Mouse (Mus musculus): ENCODE results near the gene Plekho2. TPM values are rescaled to one million over a fixed set of nuclear protein-coding genes. Genes with fewer than 3 reads are reported as not detected.

Gene Plekho2
- polyA plus RNA-seq, 1 experiment from 2014 or later = 11.2 TPM

- Histone ChIP-seq H3K4me2 (ENCODE audit: low read depth, low read length) (no peak overlapping the region), H3K9ac (replicated peaks; ENCODE audit: low read length) (no peak overlapping the region), H3K9me3 (replicated peaks; ENCODE audit: control insufficient read depth, low read length) (no peaks in the 10 kb centered on the region), H3K27me3 (ENCODE audit: control insufficient read depth, insufficient read depth, low read length) (no peaks in the 10 kb centered on the region), H3K27ac (replicated peaks; ENCODE audit: low read depth, low read length) (no peak overlapping the region), H3K4me1 (ENCODE audit: control insufficient read depth, insufficient read depth, low read length) (no peaks in the 10 kb centered on the region), H3K4me3 (ENCODE audit: low read depth, low read length) (no peak overlapping the region), H3K36me3 (replicated peaks; ENCODE audit: control insufficient read depth, insufficient read depth, low read depth, low read length) (no peaks in the 10 kb centered on the region)
- DNase-seq (ENCODE audit: low spot score) (no peak), ATAC-seq (replicated peaks; ENCODE audit: insufficient number of reproducible peaks, low FRiP score, low TSS enrichment, low read depth) (no peak)
- 70% methylated on average over 13 of the region's 13 CpGs for WGBS
These were observed 38.4 kb downstream of the Plekho2 start for GRCm38 (mm10) chr9:65541126-65542068.

GRCm38 (mm10) chr9:65539697-65540096 lies 40.1 kb downstream of the Plekho2 start:
- Histone ChIP-seq H3K9ac (replicated peaks; ENCODE audit: low read length) (no peak overlapping the region), H3K4me2 (ENCODE audit: low read depth, low read length) (no peak overlapping the region), H3K4me3 (ENCODE audit: low read depth, low read length) (no peak overlapping the region), H3K36me3 (replicated peaks; ENCODE audit: control insufficient read depth, insufficient read depth, low read depth, low read length) (no peaks in the 10 kb centered on the region), H3K9me3 (replicated peaks; ENCODE audit: control insufficient read depth, low read length) (no peaks in the 10 kb centered on the region), H3K4me1 (ENCODE audit: control insufficient read depth, insufficient read depth, low read length) (no peaks in the 10 kb centered on the region), H3K27me3 (ENCODE audit: control insufficient read depth, insufficient read depth, low read length) (no peaks in the 10 kb centered on the region), H3K27ac (replicated peaks; ENCODE audit: low read depth, low read length) (no peak overlapping the region)
- DNase-seq (ENCODE audit: low spot score) (no peak), ATAC-seq (replicated peaks; ENCODE audit: insufficient number of reproducible peaks, low FRiP score, low TSS enrichment, low read depth) (no peak)
- WGBS = 84% methylated on average over 9 of the region's 9 CpGs

GRCm38 (mm10) chr9:65537901-65538630 lies 41.8 kb downstream of the Plekho2 start:
- H3K9me3 ChIP-seq (replicated peaks; ENCODE audit: control insufficient read depth, low read length) = no peaks in the 10 kb centered on the region
- H3K27me3 ChIP-seq (ENCODE audit: control insufficient read depth, insufficient read depth, low read length) = no peaks in the 10 kb centered on the region
- H3K4me2 ChIP-seq (ENCODE audit: low read depth, low read length) = no peak overlapping the region
- DNase-seq (ENCODE audit: low spot score) = no peak
- H3K9ac ChIP-seq (replicated peaks; ENCODE audit: low read length) = no peak overlapping the region
- no peaks in the 10 kb centered on the region for H3K4me1 ChIP-seq (ENCODE audit: control insufficient read depth, insufficient read depth, low read length)
- no peak overlapping the region for H3K4me3 ChIP-seq (ENCODE audit: low read depth, low read length)
- 84% methylated on average over 8 of the region's 8 CpGs for WGBS
- no peak overlapping the region for H3K27ac ChIP-seq (replicated peaks; ENCODE audit: low read depth, low read length)
- no peaks in the 10 kb centered on the region for H3K36me3 ChIP-seq (replicated peaks; ENCODE audit: control insufficient read depth, insufficient read depth, low read depth, low read length)
- ATAC-seq (replicated peaks; ENCODE audit: insufficient number of reproducible peaks, low FRiP score, low TSS enrichment, low read depth) = no peak

GRCm38 (mm10) chr9:65536491-65536890 lies 43.3 kb downstream of the Plekho2 start:
- Histone ChIP-seq H3K4me3 (ENCODE audit: low read depth, low read length) (no peak overlapping the region), H3K9ac (replicated peaks; ENCODE audit: low read length) (no peak overlapping the region), H3K4me2 (ENCODE audit: low read depth, low read length) (no peak overlapping the region), H3K9me3 (replicated peaks; ENCODE audit: control insufficient read depth, low read length) (no peaks in the 10 kb centered on the region), H3K4me1 (ENCODE audit: control insufficient read depth, insufficient read depth, low read length) (no peaks in the 10 kb centered on the region), H3K36me3 (replicated peaks; ENCODE audit: control insufficient read depth, insufficient read depth, low read depth, low read length) (no peaks in the 10 kb centered on the region), H3K27me3 (ENCODE audit: control insufficient read depth, insufficient read depth, low read length) (no peaks in the 10 kb centered on the region), H3K27ac (replicated peaks; ENCODE audit: low read depth, low read length) (no peak overlapping the region)
- WGBS = 77% methylated on average over 4 of the region's 4 CpGs
- DNase-seq (ENCODE audit: low spot score) (no peak), ATAC-seq (replicated peaks; ENCODE audit: insufficient number of reproducible peaks, low FRiP score, low TSS enrichment, low read depth) (no peak)

- H3K9ac ChIP-seq (replicated peaks; ENCODE audit: low read length) = no peak overlapping the region
These were observed 43.9 kb downstream of the Plekho2 start for GRCm38 (mm10) chr9:65535789-65536469.

GRCm38 (mm10) chr9:65535191-65535722 lies 44.6 kb downstream of the Plekho2 start:
- 57% methylated on average over 3 of the region's 3 CpGs for WGBS
- H3K27me3 ChIP-seq (ENCODE audit: control insufficient read depth, insufficient read depth, low read length) = no peaks in the 10 kb centered on the region
- H3K4me2 ChIP-seq (ENCODE audit: low read depth, low read length) = no peak overlapping the region
- no peaks in the 10 kb centered on the region for H3K4me1 ChIP-seq (ENCODE audit: control insufficient read depth, insufficient read depth, low read length)
- DNase-seq (ENCODE audit: low spot score) (no peak), ATAC-seq (replicated peaks; ENCODE audit: insufficient number of reproducible peaks, low FRiP score, low TSS enrichment, low read depth) (no peak)
- H3K27ac ChIP-seq (replicated peaks; ENCODE audit: low read depth, low read length) = no peak overlapping the region
- H3K9me3 ChIP-seq (replicated peaks; ENCODE audit: control insufficient read depth, low read length) = no peaks in the 10 kb centered on the region
- no peaks in the 10 kb centered on the region for H3K36me3 ChIP-seq (replicated peaks; ENCODE audit: control insufficient read depth, insufficient read depth, low read depth, low read length)
- no peak overlapping the region for H3K4me3 ChIP-seq (ENCODE audit: low read depth, low read length)
- no peak overlapping the region for H3K9ac ChIP-seq (replicated peaks; ENCODE audit: low read length)

More at GRCm38 (mm10) chr9:65535789-65536469, 43.9 kb downstream of the Plekho2 start:
- H3K4me3 ChIP-seq (ENCODE audit: low read depth, low read length) = no peak overlapping the region
- ATAC-seq (replicated peaks; ENCODE audit: insufficient number of reproducible peaks, low FRiP score, low TSS enrichment, low read depth) (no peak), DNase-seq (ENCODE audit: low spot score) (no peak)
- no peaks in the 10 kb centered on the region for H3K27me3 ChIP-seq (ENCODE audit: control insufficient read depth, insufficient read depth, low read length)
- no peaks in the 10 kb centered on the region for H3K36me3 ChIP-seq (replicated peaks; ENCODE audit: control insufficient read depth, insufficient read depth, low read depth, low read length)
- no peaks in the 10 kb centered on the region for H3K9me3 ChIP-seq (replicated peaks; ENCODE audit: control insufficient read depth, low read length)
- no peaks in the 10 kb centered on the region for H3K4me1 ChIP-seq (ENCODE audit: control insufficient read depth, insufficient read depth, low read length)
- WGBS = 88% methylated on average over 10 of the region's 11 CpGs
- H3K4me2 ChIP-seq (ENCODE audit: low read depth, low read length) = no peak overlapping the region
- no peak overlapping the region for H3K27ac ChIP-seq (replicated peaks; ENCODE audit: low read depth, low read length)

GRCm38 (mm10) chr9:65534111-65534510 lies 45.7 kb downstream of the Plekho2 start:
- 86% methylated on average over 3 of the region's 3 CpGs for WGBS

More at GRCm38 (mm10) chr9:65534111-65534510, 45.7 kb downstream of the Plekho2 start:
- Histone ChIP-seq H3K27ac (replicated peaks; ENCODE audit: low read depth, low read length) (no peak overlapping the region), H3K9ac (replicated peaks; ENCODE audit: low read length) (no peak overlapping the region), H3K9me3 (replicated peaks; ENCODE audit: control insufficient read depth, low read length) (no peaks in the 10 kb centered on the region), H3K27me3 (ENCODE audit: control insufficient read depth, insufficient read depth, low read length) (no peaks in the 10 kb centered on the region), H3K36me3 (replicated peaks; ENCODE audit: control insufficient read depth, insufficient read depth, low read depth, low read length) (no peaks in the 10 kb centered on the region), H3K4me3 (ENCODE audit: low read depth, low read length) (no peak overlapping the region), H3K4me2 (ENCODE audit: low read depth, low read length) (no peak overlapping the region), H3K4me1 (ENCODE audit: control insufficient read depth, insufficient read depth, low read length) (no peaks in the 10 kb centered on the region)
- no peak for ATAC-seq (replicated peaks; ENCODE audit: insufficient number of reproducible peaks, low FRiP score, low TSS enrichment, low read depth)
- DNase-seq (ENCODE audit: low spot score) = no peak
